ENCODE assay signal across 8 mouse cellular contexts in genomic region chr11:117599788-117600263, GRCm38 (mm10). TPM values are rescaled to one million over a fixed set of nuclear protein-coding genes. Genes with fewer than 3 reads are reported as not detected.
DNase-seq lines count a peak whose midpoint lies in the region; ATAC-seq and TF ChIP-seq lines count a peak whose summit lies in the region.

No protein-coding gene starts in this region.

- peak overlapping the region; percentile 4; the same call in 1 of the 2 replicates for H3K9ac ChIP-seq in heart, adult 2 months (ENCODE audit: low read depth, low read length)
- H3K9ac ChIP-seq in ES-Bruce4 (ENCODE audit: low read depth, poor library complexity, severe bottlenecking): peak overlapping the region; percentile 34
- H3K9ac ChIP-seq in hindbrain, embryonic 11.5 days (ENCODE audit: low read depth, low read length): no peak overlapping the region

- H3K4me1 ChIP-seq in heart, adult 2 months (ENCODE audit: control insufficient read depth, insufficient read depth, low read length): peaks cover 12% of the 10 kb centered on the region
- H3K4me1 ChIP-seq in ES-Bruce4 (ENCODE audit: control insufficient read depth, insufficient read depth, low read length): peaks cover 32% of the 10 kb centered on the region
- H3K4me1 ChIP-seq in hindbrain, embryonic 11.5 days (replicated peaks; ENCODE audit: control insufficient read depth, insufficient read depth, low read length): peaks cover 19% of the 10 kb centered on the region

- H3K9me3 ChIP-seq in ES-Bruce4 (replicated peaks; ENCODE audit: control insufficient read depth, insufficient read depth, low read length, poor library complexity, severe bottlenecking): no peaks in the 10 kb centered on the region
- no peaks in the 10 kb centered on the region for H3K9me3 ChIP-seq in hindbrain, embryonic 11.5 days (ENCODE audit: control insufficient read depth, low read length)

- DNase-seq in heart, adult 2 months: peak in 1 of 2 experiments; percentile 36
- no peak for DNase-seq in heart, postnatal 25 days (ENCODE audit: low spot score)
- DNase-seq in hindbrain, embryonic 11.5 days (ENCODE audit: low spot score): peak; percentile 38
- DNase-seq in lung, postnatal 10 days: peak; percentile 26
- no peak for DNase-seq in right cerebral cortex, postnatal 4 days
- DNase-seq in MN1 (ENCODE audit: low spot score): no peak

- 31% methylated on average over 14 of the region's 14 CpGs for WGBS in heart, adult 2 months
- WGBS in hindbrain, embryonic 11.5 days: 12% methylated on average over 14 of the region's 14 CpGs

- no peak for TF ChIP-seq EP300 in heart, adult 2 months (IDR thresholded peaks at IDR 0.05; ENCODE audit: insufficient read depth, low read depth, low read length)
- TF ChIP-seq EP300 in ES-Bruce4 (IDR thresholded peaks at IDR 0.05; ENCODE audit: insufficient read depth, low read depth, low read length): no peak

- no peak for TF ChIP-seq POLR2A in heart, adult 2 months (IDR thresholded peaks at IDR 0.05; ENCODE audit: insufficient read depth, low read depth, low read length)
- TF ChIP-seq POLR2A in ES-Bruce4 (IDR thresholded peaks at IDR 0.05; ENCODE audit: insufficient read depth, low read length): no peak

- H3K27me3 ChIP-seq in heart, adult 2 months (ENCODE audit: control insufficient read depth, insufficient read depth, low read length): no peaks in the 10 kb centered on the region
- H3K27me3 ChIP-seq in ES-Bruce4 (ENCODE audit: control insufficient read depth, insufficient read depth, low read length, poor library complexity, severe bottlenecking): no peaks in the 10 kb centered on the region
- H3K27me3 ChIP-seq in hindbrain, embryonic 11.5 days (ENCODE audit: control insufficient read depth, insufficient read depth, low read length): peaks cover 15% of the 10 kb centered on the region

- peak overlapping the region; percentile 53 for H3K4me3 ChIP-seq in heart, adult 2 months
- no peak overlapping the region for H3K4me3 ChIP-seq in ES-Bruce4 (ENCODE audit: low read depth, low read length)
- H3K4me3 ChIP-seq in hindbrain, embryonic 11.5 days (ENCODE audit: low read depth, low read length): no peak overlapping the region

- TF ChIP-seq CTCF in heart, adult 2 months (IDR thresholded peaks at IDR 0.05): peak; percentile 16; the same call in 1 of the 2 replicates
- TF ChIP-seq CTCF in ES-Bruce4 (IDR thresholded peaks at IDR 0.05; ENCODE audit: low read depth, low read length): no peak

- intact Hi-C loops in heart, adult 2 months (cut with DNase I): loop anchor here (2.0 to 5.0 kb wide), 2 partner anchors 43 to 55 kb away; partner anchors contain the start of gene Tnrc6c
- intact Hi-C loops in heart, postnatal 25 days (cut with DNase I): loop anchor here (2.0 kb wide), 1 partner anchor 53 kb away; no protein-coding TSS in a partner anchor

- H3K27ac ChIP-seq in heart, adult 2 months: peak overlapping the region; percentile 89
- peak overlapping the region; percentile 0; the same call in 1 of the 2 replicates for H3K27ac ChIP-seq in ES-Bruce4 (ENCODE audit: insufficient read depth, low read length)
- H3K27ac ChIP-seq in hindbrain, embryonic 11.5 days (ENCODE audit: low read depth, low read length): no peak overlapping the region

- no peak for ATAC-seq in hindbrain, embryonic 11.5 days (ENCODE audit: low FRiP score)
- no peak for ATAC-seq in erythroid progenitor cell, adult 5-6 weeks (replicated peaks; ENCODE audit: low FRiP score, poor library complexity, severe bottlenecking)

- H3K36me3 ChIP-seq in heart, adult 2 months (ENCODE audit: control insufficient read depth, insufficient read depth, low read length): no peaks in the 10 kb centered on the region
- no peaks in the 10 kb centered on the region for H3K36me3 ChIP-seq in ES-Bruce4 (ENCODE audit: control insufficient read depth, insufficient read depth, low read length, poor library complexity, severe bottlenecking)
- no peaks in the 10 kb centered on the region for H3K36me3 ChIP-seq in hindbrain, embryonic 11.5 days (ENCODE audit: control insufficient read depth, insufficient read depth, low read length)

- no peaks in the 10 kb centered on the region for H3K79me2 ChIP-seq in heart, adult 2 months (replicated peaks; ENCODE audit: control insufficient read depth, insufficient read depth, low read length)

- H3K4me2 ChIP-seq in hindbrain, embryonic 11.5 days (replicated peaks; ENCODE audit: low read depth, low read length): no peak overlapping the region

RNA-seq across cellular contexts. Expression of gene Tnrc6c, which starts 54.3 kb away (rescaled TPM):
- total RNA-seq in heart, adult 2 months (2021): 10 to 100 TPM; 28.5 to 30.3 TPM
- 17.7 and 27.3 TPM in 2 replicates for polyA plus RNA-seq in heart, adult 2 months (2012; rRNA removed)
- 10 to 100 TPM; 25.7 to 33.4 TPM for total RNA-seq in heart, postnatal 25 days (2021)
- 28.6 and 28.7 TPM in 2 replicates for polyA plus RNA-seq in ES-Bruce4 (2011; ENCODE audit: insufficient read depth, insufficient read length, low read depth, missing spikeins)
- polyA plus RNA-seq in hindbrain, embryonic 11.5 days (2014; fragmentation: Nextera tagmentation; extraction: Ambion mirVana): 17.0 and 20.6 TPM in 2 replicates
- 10.8 and 13.4 TPM in 2 replicates for total RNA-seq in erythroid progenitor cell, adult 5-6 weeks (2015; ENCODE audit: low replicate concordance)
- 11.6 and 13.9 TPM in 2 replicates for total RNA-seq in erythroid progenitor cell, adult 5-6 weeks (2017; ENCODE audit: low replicate concordance)

Comparison
In these comparisons a context has a peak if more than half of its experiments do, and no peak if none do; other contexts are left out.
1. DNase-seq: peak in hindbrain, embryonic 11.5 days (single experiment) and lung, postnatal 10 days (single experiment); none in heart, postnatal 25 days (single experiment), right cerebral cortex, postnatal 4 days (single experiment) and MN1 (single experiment).